Mouse (Mus musculus) erythroblast, embryonic 14.5 days (primary cell): Measurements from ENCODE around the gene Ivns1abp. TPM values are rescaled to one million over a fixed set of nuclear protein-coding genes. Genes with fewer than 3 reads are reported as not detected.

Source experiments
- H3K27me3 ChIP-seq: 2 replicates; pipeline ENCODE4 v1.6.1; 2012; ENCODE audit warnings: inconsistent platforms; ENCODE audit not compliant: control insufficient read depth
- H3K36me3 ChIP-seq: 2 replicates; pipeline ENCODE4 v1.6.1; 2012; ENCODE audit warnings: mild to moderate bottlenecking, inconsistent platforms; ENCODE audit not compliant: control insufficient read depth
- H3K4me1 ChIP-seq: 2 replicates; pipeline ENCODE4 v1.6.1; 2012; ENCODE audit warnings: inconsistent platforms; ENCODE audit not compliant: control insufficient read depth
- H3K4me3 ChIP-seq: replicated peaks from 2 replicates; pipeline ENCODE3; 2012; ENCODE audit warnings: moderate library complexity, mild to moderate bottlenecking, inconsistent platforms
- H3K9me3 ChIP-seq: 2 replicates; pipeline ENCODE4 v1.6.1; 2012; ENCODE audit warnings: low read length, inconsistent platforms, mixed read lengths; ENCODE audit not compliant: control insufficient read depth
- GATA1 ChIP-seq: IDR thresholded peaks from 2 replicates; pipeline ENCODE4 v1.6.1; 2012; ENCODE audit warnings: low read length, inconsistent platforms, mixed read lengths
- TAL1 ChIP-seq: IDR thresholded peaks from 3 replicates; pipeline ENCODE4 v1.6.1; 2012; ENCODE audit warnings: low read length, inconsistent platforms, mixed read lengths
- polyA plus RNA-seq: library from polyadenylated mRNA; stranded (reverse); fragments of >175 nt; gene quantifications from 2 replicates; pipeline ENCODE4 v1.2.3, GENCODE M21; 2012

The Ivns1abp gene
- polyA plus RNA-seq, 1 experiment = 1.1 TPM

DNA sequence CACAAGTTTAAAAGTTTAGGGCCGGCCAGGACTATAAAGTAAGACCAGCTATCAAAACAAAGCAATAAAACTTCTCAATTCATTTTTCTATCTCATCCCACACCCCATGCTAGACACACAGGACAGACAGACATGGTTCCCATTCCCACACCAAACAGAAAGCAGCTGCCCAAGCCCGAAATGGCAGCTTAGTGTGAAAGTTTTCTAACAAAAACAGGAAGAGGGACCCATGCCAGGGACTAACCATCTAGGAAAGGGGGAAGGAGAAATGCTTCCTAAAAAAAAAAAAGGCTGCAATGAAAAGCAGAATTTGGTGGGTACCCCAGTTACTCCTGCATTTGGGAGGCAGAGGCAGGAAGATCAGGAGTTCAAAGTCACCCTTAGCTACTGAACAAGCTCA lies 37.2 kb upstream of the Ivns1abp start:
- H3K36me3 ChIP-seq = no peaks in the 10 kb centered on the region
- TF ChIP-seq TAL1 = no peak
- TF ChIP-seq GATA1 = no peak

DNA sequence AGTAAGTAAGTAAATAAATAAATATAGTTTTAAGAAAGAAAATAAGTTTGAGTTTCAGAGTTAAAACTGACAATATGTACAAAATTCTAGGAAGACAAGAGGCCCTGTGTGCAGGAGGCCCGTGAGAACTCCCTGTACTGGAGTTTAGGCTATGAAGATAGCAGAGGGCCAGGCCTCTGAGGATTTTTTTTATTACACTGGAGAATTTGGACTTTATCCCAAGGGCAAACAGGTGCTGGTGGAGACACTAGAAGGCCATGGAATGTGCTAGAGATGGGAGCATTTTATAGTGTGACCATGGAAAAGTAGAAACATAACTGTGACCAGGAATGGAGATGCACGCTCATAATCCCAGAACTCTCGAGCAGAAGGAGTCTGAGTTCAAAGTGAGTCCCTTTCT lies 36.5 kb upstream of the Ivns1abp start:
- H3K9me3 ChIP-seq = no peaks in the 10 kb centered on the region
- TF ChIP-seq GATA1 (no peak), TAL1 (no peak)
- peaks cover 3% of the 10 kb centered on the region for H3K4me1 ChIP-seq
- H3K36me3 ChIP-seq = no peaks in the 10 kb centered on the region
- H3K27me3 ChIP-seq = no peaks in the 10 kb centered on the region
- H3K4me3 ChIP-seq = no peak overlapping the region

More for the DNA sequence above, 37.2 kb upstream of the Ivns1abp start:
- peaks cover 3% of the 10 kb centered on the region for H3K4me1 ChIP-seq
- no peaks in the 10 kb centered on the region for H3K9me3 ChIP-seq
- H3K27me3 ChIP-seq = no peaks in the 10 kb centered on the region
- H3K4me3 ChIP-seq = no peak overlapping the region

DNA sequence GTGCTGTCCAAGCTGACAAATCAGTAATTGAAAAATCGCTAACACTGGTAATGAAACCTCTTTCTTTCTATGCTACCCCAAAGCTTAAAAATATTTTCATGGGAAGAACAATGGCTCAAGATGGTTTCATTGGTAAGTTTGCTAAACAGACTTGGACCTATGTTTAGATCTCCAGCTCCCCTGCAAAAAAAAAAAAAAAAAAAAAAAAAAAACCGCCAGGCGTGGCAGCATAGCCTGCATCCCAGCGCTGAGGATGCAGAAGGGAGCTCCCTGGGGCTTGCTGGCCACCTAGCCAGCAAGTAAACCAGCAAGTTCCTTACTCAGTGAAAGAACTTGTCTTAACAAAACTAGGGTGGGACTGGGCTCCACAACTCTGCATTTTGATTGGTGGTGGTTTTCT lies 35.8 kb upstream of the Ivns1abp start:
- Histone ChIP-seq H3K4me1 (peaks cover 3% of the 10 kb centered on the region), H3K27me3 (no peaks in the 10 kb centered on the region), H3K36me3 (no peaks in the 10 kb centered on the region), H3K4me3 (no peak overlapping the region), H3K9me3 (no peaks in the 10 kb centered on the region)
- TF ChIP-seq GATA1 (no peak), TAL1 (no peak)

DNA sequence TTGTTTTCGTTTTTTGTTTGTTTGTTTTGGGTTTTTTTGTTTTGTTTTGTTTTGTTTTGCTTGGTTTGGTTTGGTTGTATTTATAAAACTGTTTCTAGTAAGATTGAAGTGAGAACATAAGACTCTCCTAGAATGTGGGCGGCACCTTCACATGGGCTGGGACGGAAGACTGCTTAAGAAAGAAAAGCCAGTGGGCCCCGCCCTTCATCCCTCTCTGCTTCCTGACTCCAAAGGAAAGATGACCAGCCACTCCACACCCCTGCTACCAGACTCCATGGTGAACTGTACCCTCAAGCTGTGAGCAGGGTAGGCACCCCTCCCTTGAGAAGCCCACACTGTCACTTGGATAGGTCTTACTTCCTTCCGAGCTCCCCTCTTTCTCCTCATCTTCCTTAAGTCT lies 33.8 kb upstream of the Ivns1abp start:
- no peaks in the 10 kb centered on the region for H3K9me3 ChIP-seq
- no peaks in the 10 kb centered on the region for H3K27me3 ChIP-seq
- no peak overlapping the region for H3K4me3 ChIP-seq
- no peak for TF ChIP-seq GATA1
- no peak for TF ChIP-seq TAL1
- H3K4me1 ChIP-seq = no peaks in the 10 kb centered on the region
- H3K36me3 ChIP-seq = no peaks in the 10 kb centered on the region

DNA sequence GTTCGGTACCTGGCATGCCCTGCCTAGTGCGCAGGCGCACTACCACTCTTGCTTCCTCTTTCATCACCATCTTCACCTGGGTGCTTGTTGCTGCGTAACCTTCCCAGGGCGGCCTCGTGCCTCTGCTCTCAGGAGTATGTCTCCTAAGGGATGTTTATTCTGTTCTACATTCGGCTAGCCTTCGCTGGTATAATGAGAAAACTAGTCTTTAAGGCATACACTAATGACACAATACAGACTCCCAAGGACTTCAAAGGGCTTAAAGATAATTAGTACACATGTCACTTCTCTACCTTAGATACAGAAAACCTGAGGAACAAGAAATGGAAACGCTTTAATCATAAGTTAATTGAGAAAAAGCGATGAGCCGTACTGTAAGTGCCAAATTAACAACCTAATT lies 32.9 kb upstream of the Ivns1abp start:
- TF ChIP-seq TAL1 (no peak), GATA1 (no peak)
- no peaks in the 10 kb centered on the region for H3K36me3 ChIP-seq
- no peak overlapping the region for H3K4me3 ChIP-seq
- no peaks in the 10 kb centered on the region for H3K9me3 ChIP-seq
- H3K4me1 ChIP-seq = no peaks in the 10 kb centered on the region
- H3K27me3 ChIP-seq = no peaks in the 10 kb centered on the region

DNA sequence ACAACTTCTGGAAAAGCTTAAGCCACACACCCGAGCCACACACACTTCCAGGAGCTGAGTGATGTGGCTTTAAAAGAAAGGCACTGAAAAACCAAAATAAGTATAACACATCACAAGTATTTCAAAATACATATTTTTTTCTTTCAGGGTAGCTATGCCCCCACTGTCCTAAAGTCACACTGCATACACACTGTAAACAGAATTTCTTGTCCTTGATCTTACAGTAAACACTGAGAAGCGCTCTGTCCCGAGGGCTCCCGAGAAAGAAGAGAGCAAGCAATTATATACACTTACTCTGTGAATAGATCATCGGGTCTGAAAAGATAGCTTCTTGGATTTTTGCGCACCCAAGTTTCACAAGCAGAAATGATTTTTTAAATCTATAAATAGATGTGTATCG lies 25.0 kb upstream of the Ivns1abp start:
- Histone ChIP-seq H3K36me3 (no peaks in the 10 kb centered on the region), H3K4me1 (no peaks in the 10 kb centered on the region), H3K9me3 (no peaks in the 10 kb centered on the region), H3K27me3 (no peaks in the 10 kb centered on the region), H3K4me3 (no peak overlapping the region)
- TF ChIP-seq GATA1 (no peak), TAL1 (no peak)

DNA sequence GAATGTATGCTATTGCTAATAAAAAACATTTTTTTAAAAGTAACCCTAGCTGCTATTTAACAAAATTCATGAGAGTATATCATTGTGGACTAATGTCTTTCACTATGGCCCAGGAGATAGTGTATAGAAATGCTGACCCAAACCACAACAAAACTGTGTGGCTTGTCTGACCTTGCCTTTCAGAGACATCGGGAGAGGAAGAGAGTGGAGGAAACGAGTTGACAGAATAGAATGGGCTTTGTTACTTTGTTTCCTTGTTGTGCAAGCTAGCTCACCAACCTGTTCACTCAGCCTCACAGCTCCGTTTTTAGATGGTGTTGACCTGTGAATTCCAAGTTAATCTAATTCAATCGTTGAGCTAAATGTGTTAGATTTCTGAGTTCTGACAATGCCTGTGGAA lies 23.9 kb upstream of the Ivns1abp start:
- no peak for TF ChIP-seq GATA1
- TF ChIP-seq TAL1 = no peak
- Histone ChIP-seq H3K9me3 (no peaks in the 10 kb centered on the region), H3K4me1 (no peaks in the 10 kb centered on the region), H3K27me3 (no peaks in the 10 kb centered on the region), H3K36me3 (no peaks in the 10 kb centered on the region), H3K4me3 (no peak overlapping the region)

DNA sequence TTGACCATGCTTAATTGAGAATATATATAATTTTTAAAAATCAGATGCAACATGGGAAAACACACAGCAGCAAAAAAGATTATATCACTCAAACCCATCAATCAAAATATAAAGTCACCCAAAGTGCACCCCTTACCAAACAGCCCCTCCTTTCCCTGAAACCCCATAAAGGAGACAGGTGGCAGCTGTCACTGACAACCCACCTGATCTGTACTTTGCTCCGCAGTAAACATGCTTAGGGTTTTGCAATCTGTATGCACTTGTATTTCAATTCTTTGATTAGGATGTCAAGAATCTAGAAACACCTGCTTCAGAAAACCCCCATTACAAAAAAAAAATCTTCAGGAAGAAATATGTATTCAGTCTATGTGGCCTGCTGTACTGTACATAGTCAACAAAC lies 18.9 kb upstream of the Ivns1abp start:
- no peak overlapping the region for H3K4me3 ChIP-seq
- no peaks in the 10 kb centered on the region for H3K9me3 ChIP-seq
- no peaks in the 10 kb centered on the region for H3K27me3 ChIP-seq
- TF ChIP-seq GATA1 = no peak
- no peak for TF ChIP-seq TAL1
- H3K4me1 ChIP-seq = no peaks in the 10 kb centered on the region
- no peaks in the 10 kb centered on the region for H3K36me3 ChIP-seq

DNA sequence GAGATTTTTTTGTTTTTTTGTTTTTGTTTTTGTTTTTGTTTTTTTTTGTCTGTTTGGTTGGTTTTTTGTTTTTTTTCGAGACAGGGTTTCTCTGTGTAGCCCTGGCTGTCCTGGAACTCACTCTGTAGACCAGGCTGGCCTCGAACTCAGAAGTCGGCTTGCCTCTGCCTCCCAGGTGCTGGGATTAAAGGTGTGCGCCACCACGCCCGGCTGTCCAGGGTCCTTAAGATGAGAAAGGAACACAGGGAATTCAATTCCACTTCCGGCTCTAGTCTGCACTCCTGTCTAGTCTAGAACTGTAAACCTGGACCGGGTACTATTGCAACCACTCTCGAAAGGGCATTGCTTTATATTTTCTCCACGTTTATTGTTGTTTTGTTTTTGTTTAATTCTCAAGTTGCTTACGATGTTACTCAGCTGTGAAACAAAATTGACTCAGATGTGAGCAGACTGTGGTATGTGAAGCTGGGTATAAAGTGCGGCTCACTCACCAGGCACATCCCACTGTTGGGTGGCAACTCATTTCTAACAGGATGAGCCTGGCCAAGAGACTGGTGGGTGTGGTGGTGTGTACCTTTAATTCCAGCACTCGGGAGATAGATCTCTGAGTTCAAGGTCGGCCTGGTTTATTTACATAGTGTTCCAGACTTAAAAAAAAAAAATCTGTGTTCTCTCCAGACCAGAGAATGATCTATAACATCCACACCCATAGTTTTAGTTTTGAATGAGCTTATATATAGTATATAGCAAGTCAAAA lies 15.8 kb upstream of the Ivns1abp start:
- Histone ChIP-seq H3K27me3 (no peaks in the 10 kb centered on the region), H3K36me3 (no peaks in the 10 kb centered on the region), H3K4me3 (no peak overlapping the region), H3K4me1 (no peaks in the 10 kb centered on the region), H3K9me3 (no peaks in the 10 kb centered on the region)
- TF ChIP-seq TAL1 = no peak
- TF ChIP-seq GATA1 = no peak

DNA sequence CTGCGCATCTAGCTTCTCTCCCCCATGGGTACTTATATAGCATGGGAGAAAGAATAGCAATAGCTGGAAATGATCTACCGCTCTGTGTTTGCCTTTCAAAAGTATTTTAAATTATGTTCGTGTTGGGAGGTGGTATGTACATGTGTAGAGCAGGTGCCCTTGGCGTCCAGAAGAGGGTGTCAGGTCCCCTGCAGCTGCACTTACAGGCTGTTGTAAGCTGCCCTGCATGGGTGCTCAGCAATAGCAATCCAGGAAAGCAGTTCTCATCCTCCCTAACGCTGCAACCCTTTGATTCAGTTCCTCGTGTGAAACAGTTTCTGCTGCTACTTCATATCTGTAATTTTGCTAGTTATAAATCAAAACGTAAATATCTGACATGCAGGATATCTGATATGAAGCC lies 14.7 kb upstream of the Ivns1abp start:
- H3K36me3 ChIP-seq = no peaks in the 10 kb centered on the region
- H3K4me3 ChIP-seq = no peak overlapping the region
- H3K27me3 ChIP-seq = no peaks in the 10 kb centered on the region
- H3K4me1 ChIP-seq = no peaks in the 10 kb centered on the region
- TF ChIP-seq TAL1 (no peak), GATA1 (no peak)
- H3K9me3 ChIP-seq = no peaks in the 10 kb centered on the region
